Mouse (Mus musculus): ENCODE results near the gene Fyco1.

- TF ChIP-seq POLR2A (IDR thresholded peaks at IDR 0.05; ENCODE audit: insufficient read length, low read depth): no peak
- no peak for TF ChIP-seq USF1 (IDR thresholded peaks at IDR 0.05; ENCODE audit: low read depth)
- no peak for TF ChIP-seq E2F4 (IDR thresholded peaks at IDR 0.05; ENCODE audit: insufficient read depth)
- TF ChIP-seq MAX (IDR thresholded peaks at IDR 0.05; ENCODE audit: low read depth): no peak
- no peak for TF ChIP-seq TCF12 (IDR thresholded peaks at IDR 0.05; ENCODE audit: insufficient read depth, poor library complexity, severe bottlenecking)
- no peak for TF ChIP-seq POLR2AphosphoS2 (IDR thresholded peaks at IDR 0.05; ENCODE audit: insufficient read length, low read depth)
- TF ChIP-seq CEBPB (IDR thresholded peaks at IDR 0.05; ENCODE audit: insufficient read depth, poor library complexity, severe bottlenecking): no peak
- TF ChIP-seq MYOD1 (IDR thresholded peaks at IDR 0.05; ENCODE audit: control insufficient read depth in 1 of 3, insufficient read length in 2 of 3, low read depth in 2 of 3): no peak
- no peak for TF ChIP-seq SRF (IDR thresholded peaks at IDR 0.05; ENCODE audit: control insufficient read depth, insufficient read length, low read depth)
- TF ChIP-seq MYOG (IDR thresholded peaks at IDR 0.05; ENCODE audit: control insufficient read depth in 1 of 3, insufficient read depth in 1 of 3, insufficient read length in 2 of 3, low read depth in 2 of 3): no peak
- no peak for TF ChIP-seq REST (IDR thresholded peaks at IDR 0.05; ENCODE audit: insufficient read depth, insufficient read length)
Measured at GRCm38 (mm10) chr9:123808583-123808982, 43.1 kb downstream of the Fyco1 start.
